Comparison of ENCODE assay signal across 8 mouse cellular contexts in the genomic region with DNA sequence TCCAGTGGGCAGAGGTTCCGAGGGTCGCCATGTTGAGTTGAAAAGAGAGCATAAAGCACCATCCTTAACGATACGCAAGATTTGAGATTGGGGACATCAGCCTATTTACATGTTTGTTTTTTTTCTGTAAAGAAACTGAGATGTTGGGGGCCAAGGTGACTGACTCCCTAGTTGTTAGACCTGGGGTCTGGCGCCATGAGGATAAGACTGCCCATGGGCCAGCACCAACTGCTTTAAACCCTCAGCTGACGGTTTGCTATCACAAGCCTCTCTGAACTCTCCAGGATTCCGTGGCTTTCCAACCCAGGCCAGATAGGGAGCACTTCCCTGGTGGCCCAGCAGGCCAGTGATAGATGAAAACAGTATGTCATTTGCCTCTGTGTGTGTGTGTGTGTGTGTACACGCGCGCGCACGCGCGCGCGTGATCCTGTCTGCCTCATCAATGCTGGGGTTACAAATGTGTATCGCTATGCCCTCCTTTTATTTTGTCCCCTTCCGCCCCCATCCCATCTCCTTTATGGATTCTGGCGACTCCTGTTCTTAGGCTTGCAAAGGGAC. TPM values are rescaled to one million over a fixed set of nuclear protein-coding genes. Genes with fewer than 3 reads are reported as not detected.
A peak's percentile ranks its signal among the peaks of the same experiment; 100 is the strongest.
DNase-seq lines count a peak whose midpoint lies in the region; ATAC-seq and TF ChIP-seq lines count a peak whose summit lies in the region.

No protein-coding gene starts in this region.

- 0 out of 2 replicates have a peak overlapping the region, but pooled peaks have one; percentile 8 for H3K27ac ChIP-seq in lung, postnatal 0 days (ENCODE audit: low read length)
- H3K27ac ChIP-seq in cortical plate, adult 2 months (ENCODE audit: insufficient read depth, low read length), result peak overlapping the region; percentile 18; the same call in 1 of the 2 replicates
- H3K27ac ChIP-seq in hindbrain, embryonic 12.5 days, result peak overlapping the region; percentile 86
- H3K27ac ChIP-seq in macrophage, result 0 out of 2 replicates have a peak overlapping the region, but pooled peaks have one; percentile 8

- H3K36me3 ChIP-seq in lung, postnatal 0 days (ENCODE audit: insufficient read depth, low read length), result no peaks in the 10 kb centered on the region
- peaks cover 17% of the 10 kb centered on the region for H3K36me3 ChIP-seq in hindbrain, embryonic 12.5 days
- 0 out of 2 replicates have a peak, but pooled peaks cover 3% of the 10 kb centered on the region for H3K36me3 ChIP-seq in macrophage (ENCODE audit: inconsistent target)

- no peak overlapping the region for H3K4me3 ChIP-seq in lung, postnatal 0 days (ENCODE audit: low read depth, low read length)
- H3K4me3 ChIP-seq in cortical plate, adult 2 months (ENCODE audit: insufficient read depth, low read length), result peak overlapping the region; percentile 94
- peak overlapping the region; percentile 79 for H3K4me3 ChIP-seq in hindbrain, embryonic 12.5 days
- peak overlapping the region; percentile 54; the same call in 1 of the 2 replicates for H3K4me3 ChIP-seq in macrophage (ENCODE audit: inconsistent target)

- DNase-seq in lung, postnatal 0 days (ENCODE audit: low spot score), result no peak
- no peak for DNase-seq in lung, postnatal 36 days
- no peak for DNase-seq in left cerebral cortex, adult 18-20 months (ENCODE audit: low spot score in 2 of 2)
- no peak for DNase-seq in left cerebral cortex, postnatal 25 days (ENCODE audit: low spot score in 2 of 2)
- no peak for DNase-seq in urinary bladder, postnatal 36 days (ENCODE audit: low spot score in 2 of 2)

- no peak for TF ChIP-seq CTCF in lung, postnatal 0 days (IDR thresholded peaks at IDR 0.05)
- no peak for TF ChIP-seq CTCF in cortical plate, adult 2 months (IDR thresholded peaks at IDR 0.05; ENCODE audit: extremely low read depth, insufficient read depth, low read length)

- H3K27me3 ChIP-seq in lung, postnatal 0 days (replicated peaks; ENCODE audit: insufficient read depth, low read length), result no peaks in the 10 kb centered on the region
- H3K27me3 ChIP-seq in hindbrain, embryonic 12.5 days, result no peaks in the 10 kb centered on the region

- H3K79me2 ChIP-seq in macrophage (ENCODE audit: inconsistent target), result peaks cover 14% of the 10 kb centered on the region; the same call in 1 of the 2 replicates

- ATAC-seq in lung, postnatal 0 days, result no peak
- ATAC-seq in hindbrain, embryonic 12.5 days (ENCODE audit: low FRiP score), result no peak

- 67% methylated on average over 19 of the region's 19 CpGs for WGBS in lung, postnatal 0 days
- 64% methylated on average over 19 of the region's 19 CpGs for WGBS in hindbrain, embryonic 12.5 days
- 89% methylated on average over 19 of the region's 19 CpGs for WGBS in macrophage (ENCODE audit: missing documents)

- no peak for TF ChIP-seq EP300 in lung, postnatal 0 days (IDR thresholded peaks at IDR 0.05)

- peaks cover 14% of the 10 kb centered on the region; the same call in 1 of the 2 replicates for H3K4me1 ChIP-seq in lung, postnatal 0 days (ENCODE audit: insufficient read depth, low read depth, low read length)
- H3K4me1 ChIP-seq in cortical plate, adult 2 months (ENCODE audit: control insufficient read depth, insufficient read depth, low read length), result peaks cover 6% of the 10 kb centered on the region
- H3K4me1 ChIP-seq in hindbrain, embryonic 12.5 days, result peaks cover 36% of the 10 kb centered on the region

- peak overlapping the region; percentile 82 for H3K4me2 ChIP-seq in lung, postnatal 0 days (replicated peaks; ENCODE audit: low read depth, low read length)
- H3K4me2 ChIP-seq in hindbrain, embryonic 12.5 days (replicated peaks), result peak overlapping the region; percentile 83

- no peaks in the 10 kb centered on the region for H3K9me3 ChIP-seq in lung, postnatal 0 days (ENCODE audit: low read length)
- H3K9me3 ChIP-seq in hindbrain, embryonic 12.5 days (replicated peaks), result no peaks in the 10 kb centered on the region

- no peak overlapping the region for H3K9ac ChIP-seq in lung, postnatal 0 days (replicated peaks; ENCODE audit: low read depth)
- H3K9ac ChIP-seq in hindbrain, embryonic 12.5 days, result no peak overlapping the region

- no peak for TF ChIP-seq POLR2A in cortical plate, adult 2 months (IDR thresholded peaks at IDR 0.05; ENCODE audit: extremely low read depth, insufficient read depth, low read length)

- intact Hi-C loops in left cerebral cortex, postnatal 25 days (cut with DNase I), result no loop called here

RNA-seq across cellular contexts. Expression of gene Iqce, which starts 0.5 kb away (rescaled TPM):
- polyA plus RNA-seq in lung, postnatal 0 days (2015; fragmentation: Nextera tagmentation; extraction: Ambion mirVana), result 10.3 and 11.0 TPM in 2 replicates
- polyA plus RNA-seq in cortical plate, adult 2 months (2012; rRNA removed), result 57.9 and 60.6 TPM in 2 replicates
- polyA plus RNA-seq in hindbrain, embryonic 12.5 days (2016; fragmentation: Nextera tagmentation; extraction: Ambion mirVana), result 31.3 and 31.7 TPM in 2 replicates
- total RNA-seq in macrophage (2018; cell fraction: chromatin; rRNA removed), result 100 to 1,000 TPM in 9 of 26 experiments, 10 to 100 TPM in 16, 1 to 10 TPM in 1; 9.7 to 159 (median 85.7) TPM
- total RNA-seq in macrophage (2018; cell fraction: cytosol; rRNA removed), result 10 to 100 TPM in 23 of 26 experiments, 1 to 10 TPM in 3; 9.0 to 19.4 (median 14.4) TPM
- 10 to 100 TPM in 22 of 26 experiments, 1 to 10 TPM in 4; 6.2 to 80.3 (median 37.4) TPM for total RNA-seq in macrophage (2018; cell fraction: nucleus; rRNA removed)
- polyA plus RNA-seq in macrophage (2018), result 11.4 to 17.2 TPM (median 12.2 TPM) in 3 replicates
- total RNA-seq in left cerebral cortex, adult 18-20 months (2021), result 10 to 100 TPM; 46.5 to 55.3 TPM
- total RNA-seq in left cerebral cortex, postnatal 25 days (2021), result 10 to 100 TPM; 43.4 to 50.4 TPM

RNA-seq across cellular contexts. Expression of gene Brat1, which starts 2.1 kb away (rescaled TPM):
- polyA plus RNA-seq in lung, postnatal 0 days (2015; fragmentation: Nextera tagmentation; extraction: Ambion mirVana), result 15.2 and 16.1 TPM in 2 replicates
- polyA plus RNA-seq in cortical plate, adult 2 months (2012; rRNA removed), result 25.2 and 25.5 TPM in 2 replicates
- 22.8 and 25.7 TPM in 2 replicates for polyA plus RNA-seq in hindbrain, embryonic 12.5 days (2016; fragmentation: Nextera tagmentation; extraction: Ambion mirVana)
- 10 to 100 TPM in 17 of 26 experiments, 1 to 10 TPM in 9; 3.5 to 33.9 (median 16.1) TPM for total RNA-seq in macrophage (2018; cell fraction: chromatin; rRNA removed)
- total RNA-seq in macrophage (2018; cell fraction: cytosol; rRNA removed), result 10 to 100 TPM in 15 of 26 experiments, 1 to 10 TPM in 11; 3.5 to 13.9 (median 10.4) TPM
- total RNA-seq in macrophage (2018; cell fraction: nucleus; rRNA removed), result 10 to 100 TPM in 15 of 26 experiments, 1 to 10 TPM in 11; 5.1 to 27.5 (median 13.2) TPM
- polyA plus RNA-seq in macrophage (2018), result 5.1 to 13.0 TPM (median 10.3 TPM) in 3 replicates
- total RNA-seq in left cerebral cortex, adult 18-20 months (2021), result 10 to 100 TPM; 17.6 to 17.8 TPM
- total RNA-seq in left cerebral cortex, postnatal 25 days (2021), result 10 to 100 TPM; 20.5 to 22.4 TPM

RNA-seq across cellular contexts. Expression of gene Amz1, which starts 21.2 kb away (rescaled TPM):
- polyA plus RNA-seq in lung, postnatal 0 days (2015; fragmentation: Nextera tagmentation; extraction: Ambion mirVana), result 2.7 and 3.3 TPM in 2 replicates
- 8.3 and 9.3 TPM in 2 replicates for polyA plus RNA-seq in cortical plate, adult 2 months (2012; rRNA removed)
- polyA plus RNA-seq in hindbrain, embryonic 12.5 days (2016; fragmentation: Nextera tagmentation; extraction: Ambion mirVana), result 1.8 and 2.1 TPM in 2 replicates
- 100 to 1,000 TPM in 3 of 26 experiments, 10 to 100 TPM in 18, 1 to 10 TPM in 5; 7.1 to 116 (median 24.0) TPM for total RNA-seq in macrophage (2018; cell fraction: chromatin; rRNA removed)
- total RNA-seq in macrophage (2018; cell fraction: cytosol; rRNA removed), result 10 to 100 TPM in 13 of 26 experiments, 1 to 10 TPM in 13; 2.6 to 36.5 (median 11.7) TPM
- 100 to 1,000 TPM in 2 of 26 experiments, 10 to 100 TPM in 18, 1 to 10 TPM in 6; 5.8 to 126 (median 25.2) TPM for total RNA-seq in macrophage (2018; cell fraction: nucleus; rRNA removed)
- 10.9 to 24.7 TPM (median 13.4 TPM) in 3 replicates for polyA plus RNA-seq in macrophage (2018)
- 10 to 100 TPM; 17.7 to 22.3 TPM for total RNA-seq in left cerebral cortex, adult 18-20 months (2021)
- total RNA-seq in left cerebral cortex, postnatal 25 days (2021), result 10 to 100 TPM; 16.0 to 18.0 TPM

RNA-seq across cellular contexts. Expression of gene Ttyh3, which starts 53.9 kb away (rescaled TPM):
- 18.2 and 19.8 TPM in 2 replicates for polyA plus RNA-seq in lung, postnatal 0 days (2015; fragmentation: Nextera tagmentation; extraction: Ambion mirVana)
- polyA plus RNA-seq in cortical plate, adult 2 months (2012; rRNA removed), result 114 and 119 TPM in 2 replicates
- polyA plus RNA-seq in hindbrain, embryonic 12.5 days (2016; fragmentation: Nextera tagmentation; extraction: Ambion mirVana), result 83.7 and 98.3 TPM in 2 replicates
- total RNA-seq in macrophage (2018; cell fraction: chromatin; rRNA removed), result 100 to 1,000 TPM in 5 of 26 experiments, 10 to 100 TPM in 21; 14.6 to 140 (median 53.0) TPM
- total RNA-seq in macrophage (2018; cell fraction: cytosol; rRNA removed), result 100 to 1,000 TPM in 7 of 26 experiments, 10 to 100 TPM in 19; 44.2 to 125 (median 76.8) TPM
- total RNA-seq in macrophage (2018; cell fraction: nucleus; rRNA removed), result 100 to 1,000 TPM in 8 of 26 experiments, 10 to 100 TPM in 18; 43.1 to 131 (median 86.6) TPM
- 40.4 to 80.7 TPM (median 48.0 TPM) in 3 replicates for polyA plus RNA-seq in macrophage (2018)
- 100 to 1,000 TPM; 202 to 209 TPM for total RNA-seq in left cerebral cortex, adult 18-20 months (2021)
- total RNA-seq in left cerebral cortex, postnatal 25 days (2021), result 100 to 1,000 TPM; 272 to 289 TPM

Comparison
In these comparisons a context has a peak if more than half of its experiments do, and no peak if none do; other contexts are left out.
1. H3K27ac ChIP-seq: peak in every context shown above with its lines; median percentile 86 in hindbrain, embryonic 12.5 days; 18 in cortical plate, adult 2 months; 8 in lung, postnatal 0 days; 8 in macrophage.